Mouse (Mus musculus) heart, adult 2 months (tissue): ENCODE measurements at regions not wholly inside any gene's neighbourhood (a gene's known extent, or its start where the extent isn't known, plus 50 kb on each side); places are given as distances from the start of the nearest gene placed in this dataset.

Source experiments
- DNase-seq, 2 experiments: peaks; one replicate each; pipeline ENCODE4 v3.0.0; 2021
- H3K27ac ChIP-seq: fragments of 200-600 bp; 2 replicates; pipeline ENCODE4 v1.8.1; 2022
- H3K27me3 ChIP-seq: fragments of 200-500 bp; 2 replicates; pipeline ENCODE4 v1.6.1; 2012; ENCODE audit warnings: mild to moderate bottlenecking, low read length, inconsistent platforms, mixed read lengths; ENCODE audit not compliant: control insufficient read depth, insufficient read depth
- H3K36me3 ChIP-seq: fragments of 200-500 bp; 2 replicates; pipeline ENCODE4 v1.6.1; 2012; ENCODE audit warnings: low read length, inconsistent platforms; ENCODE audit not compliant: control insufficient read depth, insufficient read depth
- H3K4me1 ChIP-seq: fragments of 200-500 bp; 2 replicates; pipeline ENCODE4 v1.6.1; 2011; ENCODE audit warnings: low read length; ENCODE audit not compliant: control insufficient read depth, insufficient read depth
- H3K4me3 ChIP-seq: fragments of 200-600 bp; 2 replicates; pipeline ENCODE4 v1.8.1; 2022
- H3K79me2 ChIP-seq: fragments of 200-500 bp; replicated peaks from 2 replicates; pipeline ENCODE4 v1.6.1; 2012; ENCODE audit warnings: mild to moderate bottlenecking, inconsistent platforms, low read length, moderate library complexity, mixed read lengths; ENCODE audit not compliant: control insufficient read depth, insufficient read depth
- H3K9ac ChIP-seq: fragments of 200-500 bp; 2 replicates; pipeline ENCODE4 v1.6.1; 2012; ENCODE audit warnings: low read depth, mild to moderate bottlenecking, control low read depth, inconsistent platforms, low read length, mixed read lengths
- CTCF ChIP-seq: fragments of 200-600 bp; IDR thresholded peaks from 2 replicates; pipeline ENCODE4 v1.8.1; 2022; ENCODE audit warnings: antibody characterized with exemption, mild to moderate bottlenecking, moderate library complexity
- EP300 ChIP-seq: fragments of 200-500 bp; IDR thresholded peaks from 2 replicates; pipeline ENCODE4 v1.6.1; 2011; ENCODE audit warnings: low read depth, low read length, control low read depth; ENCODE audit not compliant: insufficient read depth
- POLR2A ChIP-seq: fragments of 200-500 bp; IDR thresholded peaks from 2 replicates; pipeline ENCODE4 v1.6.1; 2011; ENCODE audit warnings: mild to moderate bottlenecking, low read depth, low read length, control low read depth; ENCODE audit not compliant: insufficient read depth
- WGBS: fragments of 180-500 bp; shearing (Covaris S2); methylation state at CpG from one replicate; pipeline ENCODE4 v1.1.7; 2018; 5-methylcytosine and 5-hydroxymethylcytosine counted together
- intact Hi-C: fragments of 180-260 bp; cut with DNase I; formaldehyde crosslinking; loops from one replicate; pipeline ENCODE4 v1.15.1; 2025

GRCm38 (mm10) chr2:71625298-71625902, 78.8 kb upstream of the Dlx2 start:
- Histone ChIP-seq H3K27ac (no peak overlapping the region), H3K79me2 (no peaks in the 10 kb centered on the region), H3K36me3 (no peaks in the 10 kb centered on the region), H3K9ac (no peak overlapping the region), H3K4me3 (no peak overlapping the region), H3K4me1 (peaks cover 6% of the 10 kb centered on the region), H3K27me3 (no peaks in the 10 kb centered on the region)
- no peak for TF ChIP-seq POLR2A
- TF ChIP-seq CTCF: no peak
- TF ChIP-seq EP300: no peak
- WGBS: 79% methylated on average over 7 of the region's 7 CpGs
- intact Hi-C loops: no loop called here
- DNase-seq: no peak

GRCm38 (mm10) chr2:71626404-71626803, 79.8 kb upstream of the Dlx2 start:
- Histone ChIP-seq H3K4me3 (no peak overlapping the region), H3K9ac (no peak overlapping the region), H3K36me3 (no peaks in the 10 kb centered on the region), H3K79me2 (no peaks in the 10 kb centered on the region), H3K4me1 (peaks cover 6% of the 10 kb centered on the region), H3K27ac (no peak overlapping the region), H3K27me3 (no peaks in the 10 kb centered on the region)
- no peak for DNase-seq
- intact Hi-C loops: no loop called here
- 77% methylated on average over 12 of the region's 12 CpGs for WGBS
- TF ChIP-seq EP300: no peak
- TF ChIP-seq POLR2A: no peak
- no peak for TF ChIP-seq CTCF

- no peak for DNase-seq
- Histone ChIP-seq H3K4me1 (peaks cover 6% of the 10 kb centered on the region), H3K9ac (no peak overlapping the region), H3K27me3 (no peaks in the 10 kb centered on the region), H3K36me3 (no peaks in the 10 kb centered on the region), H3K79me2 (no peaks in the 10 kb centered on the region), H3K27ac (no peak overlapping the region), H3K4me3 (no peak overlapping the region)
- no peak for TF ChIP-seq POLR2A
- no peak for TF ChIP-seq EP300
- TF ChIP-seq CTCF: no peak
- 48% methylated on average over 14 of the region's 14 CpGs for WGBS
- intact Hi-C loops: no loop called here
Observed at GRCm38 (mm10) chr2:71627097-71627755, 80.7 kb upstream of the Dlx2 start.

- Histone ChIP-seq H3K4me3 (peak overlapping the region; percentile 49), H3K4me1 (peaks cover 3% of the 10 kb centered on the region; the same call in 1 of the 2 replicates), H3K27ac (no peak overlapping the region), H3K79me2 (no peaks in the 10 kb centered on the region), H3K27me3 (no peaks in the 10 kb centered on the region), H3K36me3 (no peaks in the 10 kb centered on the region), H3K9ac (no peak overlapping the region)
- WGBS: 61% methylated on average over 7 of the region's 7 CpGs
- intact Hi-C loops: no loop called here
- DNase-seq: no peak
- TF ChIP-seq POLR2A: no peak
- no peak for TF ChIP-seq EP300
Observed at GRCm38 (mm10) chr2:71628821-71629220, 82.3 kb upstream of the Dlx2 start.

- intact Hi-C loops: no loop called here
Observed at GRCm38 (mm10) chr2:71629301-71630142, 83.0 kb upstream of the Dlx2 start.

GRCm38 (mm10) chr2:71630143-71630463, 83.5 kb upstream of the Dlx2 start:
- intact Hi-C loops: no loop called here
- Histone ChIP-seq H3K9ac (no peak overlapping the region), H3K4me1 (peaks cover 3% of the 10 kb centered on the region; the same call in 1 of the 2 replicates), H3K4me3 (peak overlapping the region; percentile 49; the same call in 1 of the 2 replicates), H3K27ac (no peak overlapping the region), H3K36me3 (no peaks in the 10 kb centered on the region), H3K27me3 (peaks cover 3% of the 10 kb centered on the region; the same call in 1 of the 2 replicates), H3K79me2 (no peaks in the 10 kb centered on the region)
- TF ChIP-seq CTCF: no peak
- TF ChIP-seq EP300: no peak
- TF ChIP-seq POLR2A: no peak
- WGBS: 47% methylated on average over 3 of the region's 3 CpGs
- DNase-seq: no peak

More at GRCm38 (mm10) chr2:71629301-71630142, 83.0 kb upstream of the Dlx2 start:
- peaks cover 3% of the 10 kb centered on the region; the same call in 1 of the 2 replicates for H3K27me3 ChIP-seq
- H3K9ac ChIP-seq: peak overlapping the region; percentile 67
- TF ChIP-seq CTCF: no peak
- no peak for TF ChIP-seq EP300
- TF ChIP-seq POLR2A: no peak
- WGBS: 2% methylated on average over 43 of the region's 43 CpGs
- H3K36me3 ChIP-seq: no peaks in the 10 kb centered on the region
- H3K79me2 ChIP-seq: no peaks in the 10 kb centered on the region
- peak; percentile 12 to 44 for DNase-seq
- H3K4me3 ChIP-seq: peak overlapping the region; percentile 49
- peak overlapping the region; percentile 6; the same call in 1 of the 2 replicates for H3K27ac ChIP-seq
- H3K4me1 ChIP-seq: peaks cover 3% of the 10 kb centered on the region; the same call in 1 of the 2 replicates
